Mouse (Mus musculus) CH12.LX (cell line): ENCODE results near the gene Creg2. TPM values are rescaled to one million over a fixed set of nuclear protein-coding genes. Genes with fewer than 3 reads are reported as not detected.

Source experiments
- DNase-seq: peaks from one replicate; pipeline ENCODE4 v3.0.0-alpha.2; 2013; ENCODE audit errors: extremely low read depth
- H3K27ac ChIP-seq: 2 replicates; pipeline ENCODE4 v1.5.1; 2012; ENCODE audit warnings: low read depth, mild to moderate bottlenecking, control low read depth, moderate library complexity; ENCODE audit not compliant: insufficient read depth
- H3K27me3 ChIP-seq: replicated peaks from 2 replicates; pipeline ENCODE3; 2012; ENCODE audit warnings: inconsistent platforms
- H3K36me3 ChIP-seq, 2 experiments: replicated peaks in 1 of 2; 2 replicates each; pipeline versions ENCODE3 to v1.6.1; 2012; ENCODE audit warnings: inconsistent platforms in 1 of 2, low read length in 1 of 2, mild to moderate bottlenecking in 1 of 2, mixed read lengths in 1 of 2, moderate library complexity in 1 of 2; ENCODE audit not compliant: control insufficient read depth in 1 of 2, insufficient read depth in 1 of 2
- H3K4me1 ChIP-seq, 2 experiments: 2 replicates each; pipeline ENCODE4 v1.6.1; 2012; ENCODE audit warnings: inconsistent platforms in 1 of 2, moderate library complexity in 1 of 2; ENCODE audit not compliant: insufficient read depth in 2 of 2, control insufficient read depth in 1 of 2
- H3K4me2 ChIP-seq: 2 replicates; pipeline ENCODE4 v1.6.1; 2012; ENCODE audit warnings: low read depth, mild to moderate bottlenecking, control low read depth; ENCODE audit not compliant: poor library complexity, insufficient read depth, severe bottlenecking
- H3K4me3 ChIP-seq, 3 experiments: fragments of 150-350 bp in 1 of 3; sonication (generic) in 1 of 3; replicated peaks in 1 of 3; 2 replicates each; pipeline versions ENCODE3 to v1.5.1; 2011 to 2012; ENCODE audit warnings: low read depth in 2 of 3, low read length in 2 of 3, mild to moderate bottlenecking in 2 of 3, moderate library complexity in 2 of 3, control low read depth in 1 of 3, improper control_type of control experiment in 1 of 3, inconsistent platforms in 1 of 3, mixed read lengths in 1 of 3; ENCODE audit not compliant: poor library complexity in 1 of 3
- H3K79me2 ChIP-seq: replicated peaks from 2 replicates; pipeline ENCODE4 v1.6.1; 2012; ENCODE audit warnings: mild to moderate bottlenecking, moderate library complexity; ENCODE audit not compliant: control insufficient read depth, poor library complexity, insufficient read depth, severe bottlenecking; ENCODE audit errors: extremely low read depth
- H3K9ac ChIP-seq: 2 replicates; pipeline ENCODE4 v1.6.1; 2012; ENCODE audit warnings: low read depth, mild to moderate bottlenecking, control low read depth, moderate library complexity; ENCODE audit not compliant: insufficient read depth
- H3K9me3 ChIP-seq: replicated peaks from 2 replicates; pipeline ENCODE3; 2012; ENCODE audit warnings: low read length, inconsistent platforms, mixed read lengths
- BHLHE40 ChIP-seq: IDR thresholded peaks from 2 replicates; pipeline ENCODE4 v1.6.1; 2011; ENCODE audit warnings: mild to moderate bottlenecking, low read depth, low read length, improper control_type of control experiment
- CHD1 ChIP-seq: IDR thresholded peaks from 2 replicates; pipeline ENCODE4 v1.6.1; 2012; ENCODE audit warnings: low read depth, low read length, improper control_type of control experiment, inconsistent platforms
- CTCF ChIP-seq, 2 experiments: IDR thresholded peaks in 1 of 2; conservative IDR thresholded peaks in 1 of 2; 2 replicates each; pipeline ENCODE4 v1.5.1; 2011 to 2012; ENCODE audit warnings: low read depth in 2 of 2, low read length in 2 of 2, improper control_type of control experiment in 1 of 2, inconsistent platforms in 1 of 2, mild to moderate bottlenecking in 1 of 2, moderate library complexity in 1 of 2
- EP300 ChIP-seq: IDR thresholded peaks from 2 replicates; pipeline ENCODE4 v1.6.1; 2011; ENCODE audit warnings: low read length, improper control_type of control experiment
- ETS1 ChIP-seq: conservative IDR thresholded peaks from 2 replicates; pipeline ENCODE4 v1.6.1; 2012; ENCODE audit warnings: low read depth, mild to moderate bottlenecking, inconsistent platforms, low read length, improper control_type of control experiment, moderate library complexity
- GABPA ChIP-seq: IDR thresholded peaks from 2 replicates; pipeline ENCODE4 v1.6.1; 2012; ENCODE audit warnings: low read depth, low read length, improper control_type of control experiment, inconsistent platforms; ENCODE audit not compliant: insufficient replicate concordance
- HCFC1 ChIP-seq: IDR thresholded peaks from 2 replicates; pipeline ENCODE4 v1.6.1; 2012; ENCODE audit warnings: low read depth, mild to moderate bottlenecking, inconsistent platforms, low read length, improper control_type of control experiment
- JUN ChIP-seq: IDR thresholded peaks from 2 replicates; pipeline ENCODE4 v1.6.1; 2011; ENCODE audit warnings: low read depth, mild to moderate bottlenecking, low read length, improper control_type of control experiment, moderate library complexity; ENCODE audit not compliant: insufficient read depth
- JUND ChIP-seq: conservative IDR thresholded peaks from 2 replicates; pipeline ENCODE4 v1.6.1; 2011; ENCODE audit warnings: low read depth, low read length, improper control_type of control experiment
- KAT2A ChIP-seq: IDR thresholded peaks from 2 replicates; pipeline ENCODE4 v1.6.1; 2012; ENCODE audit warnings: low read length, improper control_type of control experiment, inconsistent platforms; ENCODE audit not compliant: insufficient replicate concordance
- MAZ ChIP-seq: IDR thresholded peaks from 2 replicates; pipeline ENCODE4 v1.6.1; 2012; ENCODE audit warnings: low read depth, mild to moderate bottlenecking, inconsistent platforms, low read length, improper control_type of control experiment, moderate library complexity
- PAX5 ChIP-seq: IDR thresholded peaks from 2 replicates; pipeline ENCODE4 v1.6.1; 2012; ENCODE audit warnings: low read length, inconsistent platforms, mixed read lengths
- POLR2AphosphoS2 ChIP-seq: IDR thresholded peaks from 2 replicates; pipeline ENCODE4 v1.6.1; 2011; ENCODE audit warnings: low read depth, low read length, improper control_type of control experiment
- RAD21 ChIP-seq: IDR thresholded peaks from 2 replicates; pipeline ENCODE4 v1.6.1; 2011; ENCODE audit warnings: low read depth, mild to moderate bottlenecking, low read length, improper control_type of control experiment, moderate library complexity
- RCOR1 ChIP-seq: conservative IDR thresholded peaks from 2 replicates; pipeline ENCODE4 v1.6.1; 2012; ENCODE audit warnings: low read depth, mild to moderate bottlenecking, inconsistent platforms, low read length, improper control_type of control experiment
- SIN3A ChIP-seq: IDR thresholded peaks from 2 replicates; pipeline ENCODE4 v1.6.1; 2012; ENCODE audit warnings: low read length, improper control_type of control experiment, inconsistent platforms
- TBP ChIP-seq: conservative IDR thresholded peaks from 2 replicates; pipeline ENCODE4 v1.6.1; 2011; ENCODE audit warnings: low read depth, low read length, improper control_type of control experiment
- TCF12 ChIP-seq: IDR thresholded peaks from 2 replicates; pipeline ENCODE4 v1.6.1; 2014; ENCODE audit warnings: low read depth, mild to moderate bottlenecking, inconsistent platforms, low read length, improper control_type of control experiment
- USF1 ChIP-seq: IDR thresholded peaks from 2 replicates; pipeline ENCODE4 v1.6.1; 2014; ENCODE audit warnings: low read depth, mild to moderate bottlenecking, inconsistent platforms, low read length, improper control_type of control experiment
- ZC3H11A ChIP-seq: IDR thresholded peaks from 2 replicates; pipeline ENCODE4 v1.6.1; 2012; ENCODE audit warnings: low read depth, mild to moderate bottlenecking, inconsistent platforms, low read length, improper control_type of control experiment
- ZMIZ1 ChIP-seq: IDR thresholded peaks from 2 replicates; pipeline ENCODE4 v1.6.1; 2012; ENCODE audit warnings: low read depth, mild to moderate bottlenecking, inconsistent platforms, low read length, improper control_type of control experiment
- ZNF384 ChIP-seq: IDR thresholded peaks from 2 replicates; pipeline ENCODE4 v1.6.1; 2012; ENCODE audit warnings: low read depth, low read length, improper control_type of control experiment, inconsistent platforms
- dilution Hi-C: fragments of 300-500 bp; cut with MboI; formaldehyde crosslinking; loops from 2 replicates; pipeline ENCODE4 v1.14.3; 2020; ENCODE audit warnings: low sequenced_read_pairs; ENCODE audit not compliant: extremely low pct_unique_long_range_greater_than_20kb, extremely low pct_ligation_motif_present
- in situ Hi-C: fragments of 300-500 bp; cut with MboI; formaldehyde crosslinking; loops from 3 replicates; pipeline ENCODE4 v1.14.3; 2019; ENCODE audit warnings: low sequenced_read_pairs, low pct_ligation_motif_present, low pct_unique_long_range_greater_than_20kb, mixed read lengths
- polyA plus RNA-seq: library from polyadenylated mRNA; unstranded; fragments of >175 nt; gene quantifications from 2 replicates; pipeline ENCODE4 v1.2.1, GENCODE M21; 2012; ENCODE audit warnings: low read depth; ENCODE audit not compliant: insufficient read length
- total RNA-seq, 2 experiments: library from RNA; depleted of rRNA; stranded (reverse); fragments of 300-350 nt in 1 of 2; fragments of >200 nt in 1 of 2; gene quantifications; 2 replicates each; pipeline ENCODE4 v1.2.3; 2012 to 2014

Creg2 gene
- total and polyA plus RNA-seq, 3 experiments, result not detected

GRCm38 (mm10) chr1:39678883-39679282 is 27.6 kb upstream of the Creg2 start:
- no peaks in the 10 kb centered on the region for H3K4me1 ChIP-seq
- DNase-seq, result no peak
- no peak overlapping the region for H3K4me3 ChIP-seq
- TF ChIP-seq EP300 (no peak), RCOR1 (no peak), ZMIZ1 (no peak), PAX5 (no peak), BHLHE40 (no peak), SIN3A (no peak), GABPA (no peak), ZNF384 (no peak), JUN (no peak), ETS1 (no peak), HCFC1 (no peak), JUND (no peak), POLR2AphosphoS2 (no peak), KAT2A (no peak), TBP (no peak), MAZ (no peak), CTCF (conservative IDR thresholded peaks at IDR 0.05 in 1 of 2, IDR thresholded peaks at IDR 0.05 in 1 of 2; ENCODE audit: low read depth in 2 of 2, low read length in 2 of 2) (no peak), ZC3H11A (no peak), USF1 (no peak), CHD1 (no peak)
- H3K27ac ChIP-seq, result no peak overlapping the region
- in situ Hi-C loops (loop anchor here (25.0 kb wide), 2 partner anchors 258 to 708 kb away; no protein-coding TSS in a partner anchor), dilution Hi-C loops (no loop called here)
- no peak overlapping the region for H3K9ac ChIP-seq
- no peaks in the 10 kb centered on the region for H3K27me3 ChIP-seq
- H3K36me3 ChIP-seq, result no peaks in the 10 kb centered on the region
- no peak overlapping the region for H3K4me2 ChIP-seq
- no peaks in the 10 kb centered on the region for H3K9me3 ChIP-seq
- H3K79me2 ChIP-seq, result no peaks in the 10 kb centered on the region

- Histone ChIP-seq H3K4me3 (no peak overlapping the region), H3K9me3 (peaks cover under 1% of the 10 kb centered on the region), H3K27me3 (no peaks in the 10 kb centered on the region), H3K27ac (no peak overlapping the region), H3K9ac (no peak overlapping the region)
- no peak for DNase-seq
- in situ Hi-C loops, result loop anchor here (25.0 kb wide), 2 partner anchors 261 to 711 kb away; no protein-coding TSS in a partner anchor
- dilution Hi-C loops, result no loop called here
- no peak for TF ChIP-seq ZNF384
- TF ChIP-seq RCOR1, result no peak
- no peak for TF ChIP-seq ZMIZ1
- no peak for TF ChIP-seq KAT2A
- TF ChIP-seq JUND, result no peak
- TF ChIP-seq TCF12, result no peak
- no peak for TF ChIP-seq RAD21
- TF ChIP-seq, all 38 proteins: peak for 0
- Histone ChIP-seq H3K36me3 (no peaks in the 10 kb centered on the region), H3K79me2 (no peaks in the 10 kb centered on the region), H3K4me1 (no peaks in the 10 kb centered on the region), H3K4me2 (no peak overlapping the region)
Measured at GRCm38 (mm10) chr1:39676221-39676876, 25.1 kb upstream of the Creg2 start.
